Mouse (Mus musculus): ENCODE data around the gene Wdr66.

- TF ChIP-seq NANOG (IDR thresholded peaks at IDR 0.05; ENCODE audit: borderline replicate concordance, low read length) (no peak), CTCF (conservative IDR thresholded peaks at IDR 0.05; ENCODE audit: low read length) (no peak), POU5F1 (IDR thresholded peaks at IDR 0.05; ENCODE audit: borderline replicate concordance, low read length) (no peak)
Measured at GRCm38 (mm10) chr5:123270917-123271316, 19.0 kb downstream of the Wdr66 start.
